Mouse (Mus musculus) liver, postnatal 0 days (tissue): ENCODE results near the gene Tmem235.

ENCODE experiments used
- CTCF ChIP-seq: sonication (generic); IDR thresholded peaks from 2 replicates; pipeline ENCODE4 v1.5.1; 2016; ENCODE audit warnings: antibody characterized with exemption, low read depth
- EP300 ChIP-seq: IDR thresholded peaks from 2 replicates; pipeline ENCODE4 v1.6.1; 2016; ENCODE audit warnings: antibody characterized with exemption, low read depth, mild to moderate bottlenecking

GRCm38 (mm10) chr11:117814704-117815366 is 45.7 kb upstream of the Tmem235 start:
- TF ChIP-seq CTCF (no peak), EP300 (no peak)
